Mouse (Mus musculus) left cerebral cortex, adult 9 months (tissue): ENCODE results near the gene Cfap299.
"Not testable (repeated sequence)": the region's sequence is repeated elsewhere in the genome, so short reads cannot be mapped to it uniquely, and the experiment has no call there.

Experiments
- DNase-seq, 2 experiments: peaks; one replicate each; pipeline ENCODE4 v3.0.0; 2022; ENCODE audit warnings: low spot score in 2 of 2

The Cfap299 gene

DNA sequence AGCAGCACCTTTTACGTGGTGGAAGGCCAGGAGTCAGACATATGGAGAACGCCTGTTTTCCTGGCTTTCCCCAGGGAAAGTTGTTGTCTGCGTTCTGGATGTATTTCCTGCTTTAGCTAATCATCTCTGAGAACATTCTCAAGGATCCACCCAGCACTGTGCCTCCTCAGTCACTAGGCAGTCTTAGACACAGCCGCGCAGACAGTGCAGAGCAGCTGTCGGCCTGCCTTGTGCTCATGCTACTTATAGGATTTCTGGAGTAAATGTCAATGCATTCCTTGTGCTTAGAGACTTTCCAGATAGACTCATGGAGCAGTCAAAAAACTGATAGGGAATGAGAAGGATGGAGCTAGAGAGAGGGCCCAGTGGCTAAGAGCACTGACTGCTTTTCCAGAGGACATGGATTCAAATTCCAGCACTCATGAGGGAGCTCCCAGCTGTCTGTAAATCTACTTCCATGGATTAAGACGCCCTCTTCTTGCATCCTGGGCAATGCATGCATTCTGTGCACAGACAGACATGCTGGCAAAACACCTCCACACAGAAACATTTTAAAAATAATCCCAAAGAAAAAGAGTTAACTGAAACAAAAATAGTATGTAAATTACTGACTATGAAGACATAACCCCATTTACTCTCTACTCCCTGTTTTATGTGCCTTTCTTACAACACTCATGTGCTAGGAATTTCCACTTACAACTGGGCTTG is 193.3 kb downstream of the Cfap299 start:
- no peak for DNase-seq

DNA sequence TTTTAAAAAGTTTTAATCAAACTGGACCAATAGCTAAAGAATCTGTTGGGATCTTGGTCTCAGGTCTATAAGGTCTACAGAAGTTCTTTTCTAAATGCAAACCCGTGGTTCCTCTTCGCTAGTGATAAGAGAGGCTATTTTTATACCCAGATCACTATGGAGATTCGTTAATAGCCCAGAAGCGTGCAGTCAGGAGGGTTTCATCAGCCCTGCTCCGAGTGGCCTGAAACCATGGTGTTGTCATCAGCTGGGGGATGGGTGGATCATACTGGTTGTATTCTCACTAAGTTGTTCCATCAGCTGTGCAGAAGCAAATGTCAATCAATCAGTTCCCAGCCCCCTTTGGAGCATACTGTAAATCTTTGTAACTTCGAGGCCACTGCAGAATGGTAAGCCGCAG is 193.9 kb downstream of the Cfap299 start:
- no peak for DNase-seq

DNA sequence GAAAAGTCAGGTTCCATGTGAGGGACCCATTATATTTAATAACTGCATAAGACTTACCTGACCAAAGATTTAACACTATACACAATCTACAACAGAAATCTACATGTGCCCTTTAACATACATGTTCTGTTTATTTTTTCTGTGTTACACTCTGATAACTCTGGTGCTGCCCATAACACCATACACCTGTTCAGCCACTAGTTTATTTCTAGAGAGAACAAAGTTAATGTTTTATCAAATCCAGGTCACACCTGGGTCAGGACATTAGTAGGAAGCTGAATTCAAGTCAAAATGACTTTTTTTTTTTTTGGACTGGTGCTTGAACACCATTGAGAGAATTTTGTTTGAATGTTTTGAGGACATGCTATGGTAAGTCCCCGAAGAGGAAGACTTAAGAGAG is 194.7 kb downstream of the Cfap299 start:
- no peak for DNase-seq

DNA sequence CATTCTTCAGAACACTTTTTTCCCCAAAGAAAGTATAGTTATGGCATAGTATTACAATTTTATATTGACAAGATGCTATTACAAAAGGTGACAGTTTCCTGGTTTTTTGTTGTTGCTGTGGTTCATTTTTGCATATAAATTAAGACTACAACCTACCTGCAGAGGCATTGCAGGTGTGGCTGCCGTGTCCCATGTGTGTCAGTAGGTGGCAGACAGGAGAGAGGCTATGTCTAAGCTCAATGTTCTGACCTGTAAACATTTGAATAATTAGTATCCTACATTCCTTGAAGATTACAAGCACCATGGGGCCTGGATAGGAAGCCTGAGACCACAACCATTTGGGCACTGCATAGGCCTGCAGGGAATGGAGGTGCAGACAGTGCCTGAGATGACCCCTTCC is 212.2 kb downstream of the Cfap299 start:
- no peak for DNase-seq

DNA sequence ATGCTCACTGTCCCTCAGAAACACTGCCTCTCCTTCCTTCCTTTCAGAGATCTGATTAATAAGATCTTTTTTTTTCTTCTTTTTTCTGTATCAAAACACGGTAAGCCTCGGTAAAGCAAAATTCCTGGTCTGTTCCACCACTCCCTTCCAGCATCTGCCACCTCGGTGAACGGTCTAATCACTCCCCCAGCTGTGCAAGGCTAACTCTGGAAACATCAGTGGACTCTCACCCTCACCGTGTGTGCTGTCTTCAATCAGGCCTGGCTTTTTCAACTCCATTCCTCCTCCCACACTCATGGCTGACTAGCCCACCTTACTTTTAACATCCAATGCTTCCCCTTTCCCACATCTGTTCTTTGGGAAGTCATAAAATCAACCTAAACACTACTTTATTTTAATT is 221.2 kb downstream of the Cfap299 start:
- DNase-seq = no peak

DNA sequence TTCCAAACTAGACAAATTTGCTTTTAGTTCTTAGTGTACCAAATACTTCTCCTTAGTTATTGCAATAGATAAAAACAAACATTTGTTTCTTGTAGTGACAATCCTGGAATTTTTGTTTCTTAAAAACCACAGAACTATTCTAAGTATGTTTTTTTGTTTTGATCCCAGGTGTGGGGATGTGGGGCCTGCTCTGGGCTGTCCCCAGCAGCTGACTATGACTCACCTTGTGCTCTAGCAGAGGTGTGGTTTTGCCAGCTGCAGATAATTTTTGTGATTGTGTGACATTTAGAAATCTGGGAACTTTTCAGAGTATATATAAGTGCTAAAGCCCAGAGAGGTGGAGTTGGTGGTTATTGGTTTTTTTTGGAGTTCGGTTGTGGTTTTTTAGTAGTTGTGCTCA is 221.8 kb downstream of the Cfap299 start:
- DNase-seq = no peak

DNA sequence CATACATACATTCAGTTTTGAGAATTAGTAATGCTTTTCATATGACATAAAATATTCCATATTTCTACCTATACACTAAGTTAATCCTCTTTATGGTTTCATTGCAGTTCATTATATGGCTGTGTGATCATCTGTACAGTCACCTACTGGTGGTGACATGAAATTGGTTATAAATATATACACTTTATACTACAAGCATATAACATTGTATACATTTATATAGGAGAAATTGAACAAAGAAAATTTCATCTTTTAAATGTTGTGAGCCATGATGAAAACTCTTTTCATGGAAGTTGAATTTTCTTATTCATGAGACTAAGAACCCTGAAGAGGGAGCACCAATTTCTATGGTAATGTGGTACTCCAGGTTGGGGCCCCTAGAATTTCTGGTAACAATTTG is 223.3 kb downstream of the Cfap299 start, which contains the start of gene Gm11111:
Gm11111 (plus strand) TSS at position 301 of the 400 bp plus-strand sequence.
- DNase-seq = no peak

DNA sequence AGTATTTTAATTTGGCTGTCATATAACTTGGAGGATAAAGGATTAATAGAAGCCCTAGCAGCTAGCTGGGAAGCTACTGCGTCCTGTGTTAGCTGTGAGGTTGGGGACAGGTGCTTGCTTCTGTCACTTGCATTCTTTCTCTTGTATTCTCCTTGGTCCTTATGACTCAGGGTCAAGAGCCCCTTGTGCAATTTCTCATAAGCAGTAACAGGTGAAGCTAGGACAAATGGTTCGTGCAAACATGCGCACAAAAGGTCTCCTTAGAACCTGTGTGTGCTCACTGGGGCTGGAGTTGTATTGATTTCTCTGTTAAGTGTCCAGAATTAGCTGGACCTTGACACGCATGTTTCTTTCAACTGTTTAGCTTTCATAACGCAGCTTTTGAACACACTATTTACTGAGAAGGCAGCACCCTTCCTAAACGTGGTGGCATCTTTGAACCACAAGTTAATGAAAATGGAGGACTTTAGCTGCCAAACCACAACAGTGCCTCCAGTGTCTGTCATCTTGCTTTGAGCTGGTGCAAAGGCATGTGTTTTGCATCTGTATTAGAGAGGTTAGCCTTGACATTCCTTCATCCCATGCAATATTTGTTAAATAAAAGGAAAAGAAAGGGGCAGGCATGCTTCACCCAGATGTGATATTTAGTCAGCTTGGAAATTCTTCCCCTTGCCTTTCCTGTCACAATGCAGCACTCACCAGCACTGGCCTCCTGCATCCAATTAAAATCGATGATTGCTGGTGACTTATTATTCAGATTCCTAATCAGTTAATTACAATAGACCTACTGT is 223.9 kb downstream of the Cfap299 start:
- DNase-seq = no peak

DNA sequence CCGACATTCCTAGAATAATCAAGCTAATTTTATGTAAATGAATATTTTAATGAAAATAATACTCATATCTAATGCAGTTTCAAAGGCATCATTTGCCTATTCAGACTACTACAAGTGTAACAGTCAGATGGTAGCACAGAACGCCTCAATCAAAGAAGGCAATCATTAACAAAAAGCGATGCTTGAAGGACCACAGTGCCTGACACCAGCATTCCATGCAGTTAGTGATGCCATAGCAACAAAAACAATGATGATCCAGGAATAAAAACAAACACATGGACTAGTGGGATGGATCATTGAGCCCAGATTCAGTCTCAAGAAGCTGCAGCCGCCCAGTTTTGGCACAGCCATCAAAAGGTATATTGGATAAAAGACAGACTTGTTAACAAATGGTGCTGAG is 232.2 kb downstream of the Cfap299 start:
- DNase-seq = no peak

DNA sequence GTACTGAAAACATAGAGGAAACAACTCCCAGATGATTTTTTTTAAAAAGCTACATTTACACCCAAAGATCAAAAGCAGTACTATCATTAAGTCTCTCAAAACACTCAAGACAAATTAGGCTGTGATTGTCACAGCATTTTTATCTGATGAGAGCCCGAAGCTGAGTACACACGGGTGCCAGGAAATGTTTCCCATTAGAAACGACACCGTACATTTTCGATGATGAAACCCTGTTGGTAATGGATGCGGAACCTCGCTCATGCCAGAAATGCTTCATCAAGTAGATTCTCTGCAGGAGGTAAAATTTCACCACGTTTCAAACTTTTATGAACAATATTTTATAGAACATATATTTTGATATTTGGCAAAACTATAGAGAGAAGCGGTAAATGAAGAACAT is 233.7 kb downstream of the Cfap299 start:
- DNase-seq = no peak

DNA sequence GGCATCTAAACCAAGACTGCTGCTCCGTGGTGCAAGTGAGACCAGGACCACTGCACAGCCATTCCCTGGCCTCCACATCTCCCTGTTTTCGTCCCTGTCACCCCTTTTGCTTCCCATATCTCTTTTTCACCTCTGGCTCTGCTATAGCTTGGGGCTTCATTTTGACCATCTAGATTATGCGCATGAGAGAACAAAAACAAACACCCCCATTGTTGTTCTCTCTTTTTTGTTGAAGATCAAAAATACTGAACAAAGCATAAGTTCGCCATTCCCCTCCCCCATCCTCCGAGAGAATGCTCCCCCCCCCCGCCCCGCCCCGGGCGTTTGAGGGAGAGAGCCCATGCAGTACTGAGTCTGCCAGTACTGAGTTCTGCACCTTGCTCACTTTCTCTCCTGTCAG is 234.7 kb downstream of the Cfap299 start:
- DNase-seq = no peak

DNA sequence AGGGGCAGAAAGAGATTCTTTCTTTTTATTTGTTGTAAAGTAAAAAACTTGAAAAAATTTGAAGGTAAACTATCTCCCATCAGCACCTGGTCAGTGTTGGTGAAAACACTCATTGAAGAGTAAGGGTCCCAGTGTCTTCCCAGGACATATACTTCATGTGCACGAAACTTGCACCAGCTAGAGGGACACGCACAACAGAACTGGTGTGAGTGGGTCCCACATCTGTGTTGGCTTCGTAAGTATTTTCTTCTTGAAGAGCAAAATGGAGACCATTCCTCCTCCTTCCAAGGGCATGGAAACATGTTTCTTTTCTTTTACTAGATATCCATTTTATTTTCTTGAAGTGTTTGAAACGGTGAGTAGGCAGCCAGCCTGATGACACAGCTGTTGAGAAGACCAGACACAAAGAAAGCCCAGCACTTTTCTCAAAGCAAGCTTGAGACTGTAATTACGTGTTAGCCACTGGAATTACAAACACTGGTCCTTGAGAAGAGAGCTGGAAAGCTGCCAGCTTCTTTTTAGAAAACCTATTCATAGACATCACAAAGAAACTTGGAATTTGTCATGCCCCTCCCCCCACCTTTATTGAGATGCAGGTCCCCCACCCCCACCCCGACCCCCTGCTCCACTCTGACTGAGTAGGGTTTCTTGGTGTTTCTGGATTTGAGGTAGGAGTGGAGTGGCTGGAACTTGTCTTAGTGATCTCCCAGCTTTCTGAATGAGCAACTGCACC is 237.5 kb downstream of the Cfap299 start:
- DNase-seq = no peak

DNA sequence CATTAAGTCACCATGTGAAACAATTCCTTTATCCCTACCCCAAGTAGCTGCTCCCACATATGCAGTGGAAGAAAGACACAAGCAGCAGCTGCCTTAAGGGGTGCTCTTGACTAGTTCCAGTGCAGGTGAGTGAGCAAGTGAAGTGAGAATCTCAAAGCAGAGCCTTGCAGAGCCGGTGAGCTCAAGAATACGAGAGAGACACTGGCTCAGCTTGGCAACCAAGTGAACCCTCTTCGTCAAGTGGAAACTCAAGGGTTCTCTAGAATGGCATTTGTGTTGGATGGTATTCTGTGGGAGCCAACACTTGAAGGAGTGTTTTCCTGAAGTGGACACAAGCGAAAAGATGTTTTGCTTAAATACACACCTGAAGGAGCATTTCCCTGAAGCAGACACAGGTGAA is 239.4 kb downstream of the Cfap299 start:
- DNase-seq = no peak

DNA sequence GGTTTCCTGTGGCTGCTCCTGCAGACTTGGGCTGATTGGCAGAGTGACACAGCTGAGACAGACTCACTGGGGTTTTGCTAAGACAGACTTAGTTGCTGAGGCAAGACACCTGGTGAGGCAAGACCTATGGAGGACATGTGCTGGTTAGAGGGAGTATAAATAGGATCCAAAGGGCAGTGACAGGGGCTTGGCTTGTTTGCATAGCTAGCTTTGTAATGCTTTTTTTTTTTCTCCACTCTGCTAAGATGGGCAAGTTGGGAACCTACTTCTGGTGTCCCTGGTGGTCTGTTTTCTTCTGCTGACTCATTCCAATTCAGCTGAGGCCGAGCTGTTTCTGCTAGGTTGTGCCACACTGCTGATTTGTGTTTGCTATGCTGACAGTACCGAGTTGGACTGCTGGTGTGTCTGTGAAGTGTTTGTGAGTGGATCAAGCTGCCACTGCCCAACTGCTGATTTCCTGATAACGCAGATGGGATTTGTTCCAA is 240.0 kb downstream of the Cfap299 start:
- DNase-seq = no peak

DNA sequence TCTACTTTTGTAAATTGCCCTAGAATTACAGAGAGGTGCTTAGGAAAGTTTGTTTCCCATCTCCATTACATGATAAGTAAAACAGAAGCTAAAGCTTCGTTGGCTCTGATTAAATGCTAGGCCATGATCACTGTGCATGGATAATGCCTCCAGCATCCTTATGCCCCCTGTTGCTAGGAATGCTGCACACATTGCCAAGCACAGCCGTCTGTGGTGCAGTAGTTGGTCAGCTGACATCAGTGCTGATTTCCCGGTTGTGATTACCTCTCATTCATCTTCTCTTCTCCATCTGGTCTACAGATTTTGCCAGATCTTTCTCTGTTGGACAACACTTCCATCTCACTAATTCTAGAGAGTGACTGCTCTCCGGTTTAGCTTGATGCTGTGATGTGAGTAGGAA is 243.3 kb downstream of the Cfap299 start:
- no peak for DNase-seq

DNA sequence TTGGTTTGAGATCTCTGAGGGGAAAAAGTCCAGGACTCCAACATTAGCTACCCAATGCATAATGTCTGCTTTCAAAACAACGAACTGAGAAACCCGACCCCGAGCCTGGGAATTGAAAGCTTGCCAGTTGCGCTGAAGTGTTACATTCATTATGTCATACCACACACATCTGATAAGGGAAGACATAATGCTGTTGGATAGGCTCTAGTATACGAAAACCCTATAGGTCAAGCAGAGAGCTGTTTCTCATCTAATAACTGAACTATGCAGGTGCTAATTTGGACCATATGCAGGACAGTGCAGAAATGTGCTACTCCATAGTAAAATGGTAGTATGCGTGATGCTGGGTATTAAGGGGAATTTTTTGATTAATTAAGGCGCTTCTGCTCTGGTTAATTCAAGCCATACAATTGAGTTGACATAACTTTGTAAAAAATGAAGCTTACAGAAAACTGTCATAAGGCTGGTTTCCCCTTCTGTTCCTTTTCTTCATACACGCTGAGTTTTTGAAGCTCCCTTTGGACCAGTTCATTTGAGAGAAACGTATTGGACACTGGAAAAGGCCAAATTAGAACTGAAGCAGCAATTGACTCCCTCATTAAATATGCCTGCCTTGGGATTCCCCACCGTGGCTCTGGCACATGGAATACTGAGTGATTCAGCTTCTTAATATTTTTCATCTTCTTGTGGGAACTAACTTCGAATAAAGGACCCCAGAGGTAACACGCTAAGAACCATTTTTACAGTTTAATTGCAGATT is 245.8 kb downstream of the Cfap299 start:
- no peak for DNase-seq

DNA sequence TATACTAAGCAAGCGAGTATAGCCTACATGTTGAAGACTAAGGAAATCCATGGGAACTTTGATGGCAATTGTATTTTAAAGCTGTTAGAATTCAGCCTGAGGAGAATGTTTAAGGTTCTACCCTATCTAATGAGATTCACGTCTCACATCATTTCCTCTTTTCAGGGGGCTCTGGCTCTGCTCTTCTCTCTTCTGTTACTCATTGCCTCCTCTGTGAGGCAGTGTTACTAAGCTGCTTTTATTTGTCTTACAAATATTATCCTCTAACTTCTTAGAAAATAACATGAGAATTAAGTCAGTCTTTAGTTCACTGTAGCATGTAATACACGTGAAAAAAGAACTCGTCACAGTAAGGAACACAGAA is 246.3 kb downstream of the Cfap299 start:
- no peak for DNase-seq

DNA sequence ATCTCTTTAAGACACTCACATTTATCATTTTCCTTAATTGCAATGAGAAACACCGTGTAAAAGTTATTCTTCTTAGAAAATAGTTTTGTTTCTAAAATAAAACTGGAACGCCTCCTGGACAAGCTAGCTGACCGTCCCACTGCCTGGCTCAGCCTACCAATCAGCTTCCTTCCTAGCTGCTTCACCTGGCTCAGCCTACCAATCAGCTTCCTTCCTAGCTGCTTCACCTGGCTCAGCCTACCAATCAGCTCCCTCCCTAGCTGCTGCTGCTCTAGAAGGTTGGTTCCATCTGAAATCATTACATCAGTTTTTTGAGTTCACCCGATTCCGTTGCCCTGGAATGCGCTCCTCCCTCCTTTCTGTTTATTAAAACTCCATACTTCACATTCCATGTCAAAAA is 247.4 kb downstream of the Cfap299 start:
- DNase-seq = not testable (repeated sequence)

DNA sequence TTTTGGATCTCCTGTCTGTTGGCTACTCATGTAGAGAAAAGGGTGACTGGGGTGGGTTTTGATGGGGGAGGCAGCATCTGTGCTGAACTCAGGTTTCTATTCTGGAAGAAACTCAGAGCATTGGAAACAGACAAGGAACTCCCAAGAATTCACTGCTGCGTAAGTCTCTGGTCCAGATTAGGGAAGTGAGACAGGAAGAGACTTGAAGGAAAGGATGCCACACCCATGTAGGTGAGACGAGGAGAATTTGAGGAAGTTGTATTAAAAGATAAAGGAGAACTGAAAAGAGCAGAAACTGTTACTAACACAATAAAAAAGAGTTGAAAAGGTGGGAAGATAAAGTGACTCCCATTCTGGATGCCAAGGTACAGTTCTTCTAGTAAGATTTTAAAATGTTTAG is 249.3 kb downstream of the Cfap299 start:
- DNase-seq = no peak

DNA sequence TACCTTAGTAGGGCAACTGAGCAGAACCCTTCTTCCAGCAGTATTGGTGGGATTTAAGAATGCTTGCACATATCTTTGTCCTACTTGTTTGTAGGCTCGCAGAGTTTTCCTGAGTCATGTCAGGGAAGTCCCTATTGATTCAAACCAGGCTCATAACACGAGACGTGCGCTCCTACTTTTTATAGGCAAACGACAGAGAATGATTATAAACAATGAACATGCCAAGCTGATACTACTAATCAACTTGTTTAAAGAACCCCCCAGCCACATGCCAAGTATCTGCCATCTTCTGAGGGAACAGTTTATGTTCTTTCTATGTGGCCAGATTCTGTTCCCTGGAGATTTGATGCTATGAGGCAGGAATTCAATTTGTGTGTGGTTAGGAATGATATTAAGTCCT is 251.7 kb downstream of the Cfap299 start:
- no peak for DNase-seq

DNA sequence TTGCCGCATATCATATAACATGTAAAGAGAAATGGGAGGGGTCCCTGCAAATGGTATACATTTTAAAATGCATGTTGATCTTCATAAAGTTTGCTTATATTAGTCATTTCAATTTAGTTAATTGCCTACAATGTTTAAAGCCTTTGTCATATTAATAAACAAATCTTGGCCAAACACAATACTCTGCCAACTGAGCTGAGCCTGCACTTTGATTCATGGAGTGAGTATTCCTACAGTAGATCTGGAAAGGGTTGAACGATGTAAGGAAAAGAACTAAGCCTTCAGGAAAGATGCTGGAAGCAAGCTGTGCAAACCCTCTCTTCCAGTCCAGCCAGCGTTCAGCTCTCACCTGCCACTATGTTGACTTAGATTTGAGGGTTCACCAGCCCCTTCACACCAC is 252.9 kb downstream of the Cfap299 start:
- no peak for DNase-seq

DNA sequence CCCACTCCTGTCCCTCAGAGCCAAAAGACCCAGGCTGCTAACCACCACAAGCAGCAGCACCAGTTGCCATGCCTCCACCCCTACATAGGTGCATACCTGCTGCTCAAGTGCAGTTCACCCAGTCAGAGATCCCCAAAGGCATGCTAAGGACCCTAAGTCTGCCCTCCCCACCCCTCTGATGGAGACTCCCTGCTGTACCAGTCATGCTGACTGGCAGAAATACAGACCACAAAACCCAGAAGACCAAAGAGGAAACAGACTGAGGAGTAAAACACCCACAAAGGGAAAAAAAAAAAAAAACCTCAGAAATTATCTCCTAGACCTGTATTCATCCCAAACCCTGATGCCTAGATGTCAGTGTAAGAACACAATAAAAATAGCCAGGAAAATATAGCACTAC is 256.8 kb downstream of the Cfap299 start:
- no peak for DNase-seq
